Mouse (Mus musculus) kidney, adult 2 months (tissue): ENCODE data around the gene Vamp5.

Experiments used
- CTCF ChIP-seq: fragments of 200-500 bp; conservative IDR thresholded peaks from 2 replicates; pipeline ENCODE4 v1.5.1; 2011; ENCODE audit warnings: low read depth, mild to moderate bottlenecking, control low read depth, low read length, moderate library complexity, mixed read lengths; ENCODE audit not compliant: insufficient read depth, insufficient read length
- POLR2A ChIP-seq: fragments of 200-500 bp; IDR thresholded peaks from one replicate; pipeline ENCODE4 v1.6.1; 2011; ENCODE audit warnings: low read depth, low read length, control low read depth

- peak; percentile 54 for TF ChIP-seq CTCF
- TF ChIP-seq POLR2A = no peak
Measured at GRCm38 (mm10) chr6:72409567-72409966, 29.3 kb upstream of the Vamp5 start.
